ENCODE assay signal across 20 mouse cellular contexts in the genomic region with DNA sequence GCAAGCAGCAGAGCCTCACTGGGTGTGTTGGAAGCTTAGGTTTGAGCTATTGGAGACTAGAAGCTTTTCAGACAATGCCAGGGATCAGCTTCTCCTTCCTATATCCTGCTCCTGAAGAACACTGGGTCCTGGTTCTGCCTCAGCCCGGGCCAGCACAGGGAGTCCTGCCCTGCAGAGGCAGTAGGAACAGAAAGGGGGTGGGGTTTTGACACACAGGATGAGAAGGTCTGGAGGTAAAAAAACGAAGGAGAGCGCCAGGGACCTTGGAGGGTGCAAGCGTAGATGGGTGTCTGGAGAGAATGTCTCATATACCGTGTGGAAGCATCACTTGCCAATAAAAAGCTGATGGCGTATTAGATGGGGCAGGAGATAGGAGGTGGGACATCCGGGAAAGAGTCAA. TPM values are rescaled to one million over a fixed set of nuclear protein-coding genes. Genes with fewer than 3 reads are reported as not detected.
A peak's percentile ranks its signal among the peaks of the same experiment; 100 is the strongest.
DNase-seq lines count a peak whose midpoint lies in the region; ATAC-seq lines count a peak whose summit lies in the region.
"Had no signal": no experiment of that assay in that cellular context is flagged by ENCODE, and none has a peak within 500 bp of the region (broad histone marks: within the 10 kb centered on the region; RNA-seq: fewer than 3 reads in every experiment).

No protein-coding gene starts in this region.

- DNase-seq in adrenal gland, adult (ENCODE audit: inconsistent age in 2 of 2, low spot score in 1 of 2): peak; percentile 11 to 21
- no peak for DNase-seq in adrenal gland, postnatal 25 days
- DNase-seq in kidney, postnatal 36 days: peak; percentile 3 to 29
- peak; percentile 0 for DNase-seq in right cerebral cortex, postnatal 4 days
- DNase-seq in right cerebral cortex, adult 18-20 months: no peak
- peak; percentile 12 for DNase-seq in thymus, postnatal 4 days
- DNase-seq: adrenal gland, adult 8-10 months; cerebellum, adult 11 months; forebrain, postnatal 0 days; lung, embryonic 14.5 days had no signal

- 81% methylated on average over 7 of the region's 7 CpGs for WGBS in kidney, embryonic 16.5 days

- no peak overlapping the region for H3K4me3 ChIP-seq in kidney, embryonic 16.5 days (ENCODE audit: low read length)
- H3K4me3 ChIP-seq: embryonic facial prominence, embryonic 13.5 days; heart, embryonic 12.5 days; intestine, embryonic 15.5 days; kidney, embryonic 15.5 days; layer of hippocampus, adult 2 months; stomach, embryonic 15.5 days had no signal

- no peak overlapping the region for H3K4me2 ChIP-seq in kidney, embryonic 16.5 days (replicated peaks; ENCODE audit: low read depth, low read length)
- H3K4me2 ChIP-seq: embryonic facial prominence, embryonic 13.5 days; heart, embryonic 12.5 days; hindbrain, embryonic 14.5 days; intestine, embryonic 15.5 days; kidney, embryonic 15.5 days; lung, embryonic 14.5 days; stomach, embryonic 15.5 days had no signal

- no peak overlapping the region for H3K27ac ChIP-seq in kidney, embryonic 16.5 days (ENCODE audit: low read length)
- H3K27ac ChIP-seq: embryonic facial prominence, embryonic 13.5 days; hindbrain, embryonic 14.5 days; intestine, embryonic 15.5 days; layer of hippocampus, adult 2 months had no signal

- H3K4me1 ChIP-seq in kidney, embryonic 16.5 days (ENCODE audit: insufficient read depth, low read length): peaks cover 24% of the 10 kb centered on the region

- peaks cover 4% of the 10 kb centered on the region for H3K9me3 ChIP-seq in kidney, embryonic 16.5 days (ENCODE audit: low read length)
- H3K9me3 ChIP-seq: intestine, embryonic 15.5 days; kidney, embryonic 15.5 days; stomach, embryonic 15.5 days had no signal

- H3K9ac ChIP-seq in kidney, embryonic 16.5 days (replicated peaks; ENCODE audit: low read length): no peak overlapping the region
- H3K9ac ChIP-seq: embryonic facial prominence, embryonic 13.5 days; forebrain, postnatal 0 days; heart, embryonic 12.5 days; hindbrain, embryonic 14.5 days; intestine, embryonic 15.5 days; kidney, embryonic 15.5 days; lung, embryonic 14.5 days; stomach, embryonic 15.5 days had no signal

- H3K36me3 ChIP-seq in kidney, embryonic 16.5 days (ENCODE audit: insufficient read depth, low read length): no peaks in the 10 kb centered on the region
- H3K36me3 ChIP-seq: embryonic facial prominence, embryonic 13.5 days; heart, embryonic 12.5 days; intestine, embryonic 15.5 days; kidney, embryonic 15.5 days; stomach, embryonic 15.5 days had no signal

- H3K27me3 ChIP-seq in kidney, embryonic 16.5 days (ENCODE audit: insufficient read depth, low read length): no peaks in the 10 kb centered on the region
- H3K27me3 ChIP-seq: embryonic facial prominence, embryonic 13.5 days; heart, embryonic 12.5 days; intestine, embryonic 15.5 days; kidney, embryonic 15.5 days; stomach, embryonic 15.5 days had no signal

- no peak for ATAC-seq in kidney, embryonic 16.5 days (ENCODE audit: low FRiP score, low TSS enrichment)
- no peak for ATAC-seq in erythroblast, adult 5-6 weeks (replicated peaks; ENCODE audit: low FRiP score, poor library complexity, severe bottlenecking)
- ATAC-seq: forebrain, postnatal 0 days; intestine, embryonic 15.5 days; midbrain, embryonic 16.5 days had no signal

RNA-seq across cellular contexts. Expression of gene Zfp36l2, which starts 11.3 kb away (rescaled TPM):
- 52.0 and 56.5 TPM in 2 replicates for total RNA-seq in adrenal gland, postnatal 25 days (2021)
- 9.5 and 11.4 TPM in 2 replicates for polyA plus RNA-seq in kidney, embryonic 16.5 days (2015; fragmentation: Nextera tagmentation; extraction: Ambion mirVana)
- total RNA-seq in erythroblast, adult 5-6 weeks (2015; ENCODE audit: low replicate concordance): 50.2 and 57.8 TPM in 2 replicates
- total RNA-seq in erythroblast, adult 5-6 weeks (2017; ENCODE audit: low replicate concordance): 23.0 and 25.8 TPM in 2 replicates

Comparison
In these comparisons a context has a peak if more than half of its experiments do, and no peak if none do; other contexts are left out.
1. DNase-seq: peak in adrenal gland, adult (2 of 2), kidney, postnatal 36 days (2 of 2), right cerebral cortex, postnatal 4 days (single experiment) and thymus, postnatal 4 days (single experiment); none in adrenal gland, postnatal 25 days (single experiment) and right cerebral cortex, adult 18-20 months (single experiment).